Mouse (Mus musculus): ENCODE measurements at regions not wholly inside any gene's neighbourhood (a gene's known extent, or its start where the extent isn't known, plus 50 kb on each side); places are given as distances from the start of the nearest gene placed in this dataset.
A peak's percentile ranks its signal among the peaks of the same experiment; 100 is the strongest.
"Not testable (repeated sequence)": the region's sequence is repeated elsewhere in the genome, so short reads cannot be mapped to it uniquely, and the experiment has no call there.

DNA sequence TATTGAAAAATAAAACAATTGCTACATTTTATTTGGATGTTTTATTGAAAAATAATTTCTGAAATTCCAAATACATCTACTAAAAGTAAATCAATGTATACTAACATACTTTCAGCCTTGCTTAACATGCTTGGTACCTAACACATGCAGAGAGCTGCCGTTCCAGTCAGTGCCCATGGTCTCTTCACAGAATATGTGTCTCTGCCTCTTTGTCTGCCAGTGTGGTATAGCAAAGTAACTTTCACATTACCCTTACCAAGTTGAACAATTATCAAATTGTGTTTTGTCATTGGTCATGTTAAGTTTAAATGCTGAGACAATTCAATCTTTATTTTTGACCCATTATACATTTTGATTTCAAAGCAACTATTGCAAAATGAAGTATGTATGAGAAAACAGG is 1159.2 kb upstream of the Foxg1 start:
- DNase-seq (ENCODE audit: low spot score) = no peak

- DNase-seq (ENCODE audit: low spot score) = peak; percentile 5
Measured at GRCm38 (mm10) chr12:48221976-48222800, 1160.3 kb upstream of the Foxg1 start.

DNA sequence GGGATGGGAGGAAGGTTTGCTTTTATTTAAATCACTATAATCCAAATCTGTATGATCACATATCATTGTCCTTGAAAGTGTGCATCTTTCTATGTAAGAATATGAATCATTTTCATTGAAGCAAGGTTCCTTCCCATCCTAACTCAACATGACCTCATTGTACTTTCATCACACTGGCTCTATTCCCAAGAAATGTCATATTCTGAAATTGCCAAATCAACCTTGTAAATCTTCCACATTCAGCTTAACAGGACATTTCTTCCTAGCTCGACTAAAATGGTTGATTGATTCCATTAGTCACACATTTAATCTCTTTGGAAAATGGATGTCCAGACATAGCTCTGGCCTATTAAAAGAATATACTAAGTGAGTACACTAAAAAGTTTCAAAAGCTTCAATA is 1200.6 kb upstream of the Foxg1 start:
- DNase-seq (ENCODE audit: low spot score) = no peak

DNA sequence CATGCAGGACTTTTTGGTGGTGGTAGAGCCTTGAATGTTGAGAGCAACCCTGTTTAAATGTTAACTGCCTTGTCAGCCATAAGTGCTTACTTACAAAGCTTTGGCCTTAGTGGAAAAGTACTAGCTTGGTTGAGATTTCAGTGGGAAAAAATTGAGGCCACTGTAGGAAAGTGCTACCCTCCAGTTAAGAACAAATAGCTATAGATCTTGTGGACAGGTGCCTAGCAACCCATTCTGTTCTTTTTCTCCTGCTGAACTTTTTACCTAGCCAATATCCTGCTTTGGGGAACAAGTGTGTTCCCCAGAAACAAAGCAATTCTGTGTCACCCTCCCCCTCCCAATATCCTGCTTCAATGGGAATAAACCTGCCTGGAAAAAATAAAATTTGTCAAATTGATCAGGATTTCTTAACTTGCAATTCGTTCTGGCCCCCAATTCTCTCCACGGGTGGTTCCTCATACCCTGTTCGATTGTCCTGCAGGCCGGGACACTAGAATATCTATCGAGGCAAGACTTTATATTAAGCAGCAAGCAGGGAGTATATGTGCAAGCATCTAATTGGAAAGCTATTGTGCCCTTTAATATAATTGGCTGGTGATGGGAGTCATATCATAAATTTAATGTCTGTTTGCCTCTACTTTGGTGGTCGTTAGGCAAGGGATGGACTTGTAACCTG is 1208.4 kb upstream of the Foxg1 start:
- DNase-seq (ENCODE audit: low spot score) = no peak

GRCm38 (mm10) chr12:48146117-48146516 is 1236.3 kb upstream of the Foxg1 start:
- DNase-seq (ENCODE audit: low spot score) = peak; percentile 3

GRCm38 (mm10) chr12:48122996-48123395 is 1259.5 kb upstream of the Foxg1 start:
- no peak for DNase-seq (ENCODE audit: low spot score)

- no peak for DNase-seq (ENCODE audit: low spot score)
Measured at GRCm38 (mm10) chr12:48099727-48100126, 1281.0 kb upstream of the Nova1 start.

DNA sequence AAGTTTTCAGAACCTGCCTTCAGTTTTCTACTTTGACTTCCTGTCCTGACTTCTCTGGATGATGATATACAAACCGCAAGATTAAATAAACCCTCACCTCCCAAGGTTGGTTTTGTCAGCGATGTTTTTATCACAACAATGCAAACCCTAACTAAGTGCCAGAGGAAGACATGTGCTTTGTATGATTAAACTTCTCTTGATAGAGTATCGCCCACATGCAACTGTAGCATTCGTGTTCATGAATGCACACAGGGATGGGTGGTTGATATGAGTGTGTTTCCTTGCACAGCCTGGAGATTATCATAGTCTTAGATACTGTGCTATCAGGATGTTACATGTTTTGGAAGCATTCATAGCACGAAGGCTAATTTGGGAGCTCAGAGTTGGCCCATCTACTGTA is 1268.3 kb upstream of the Nova1 start:
- no peak for DNase-seq (ENCODE audit: low spot score)

- no peak for DNase-seq (ENCODE audit: low spot score)
Measured at GRCm38 (mm10) chr12:48083377-48083776, 1264.6 kb upstream of the Nova1 start.

DNA sequence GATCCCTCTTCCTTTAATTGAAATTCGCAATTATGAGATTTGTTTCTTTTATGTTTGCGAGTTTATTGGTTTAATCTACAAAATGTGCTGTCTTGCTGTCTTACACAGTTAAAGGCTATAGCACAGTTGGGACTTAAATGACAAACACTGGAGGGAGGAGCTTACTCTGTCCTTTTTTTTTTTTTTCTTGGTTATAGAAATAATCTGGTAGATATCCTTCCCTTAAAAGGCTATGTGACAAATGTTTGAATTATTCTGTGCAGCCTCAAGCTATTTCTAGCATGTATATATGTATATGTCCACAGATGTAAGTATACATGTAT is 1243.9 kb upstream of the Nova1 start:
- DNase-seq (ENCODE audit: low spot score) = no peak

- DNase-seq (ENCODE audit: low spot score) = no peak
Measured at GRCm38 (mm10) chr12:48061898-48062619, 1243.3 kb upstream of the Nova1 start.

DNA sequence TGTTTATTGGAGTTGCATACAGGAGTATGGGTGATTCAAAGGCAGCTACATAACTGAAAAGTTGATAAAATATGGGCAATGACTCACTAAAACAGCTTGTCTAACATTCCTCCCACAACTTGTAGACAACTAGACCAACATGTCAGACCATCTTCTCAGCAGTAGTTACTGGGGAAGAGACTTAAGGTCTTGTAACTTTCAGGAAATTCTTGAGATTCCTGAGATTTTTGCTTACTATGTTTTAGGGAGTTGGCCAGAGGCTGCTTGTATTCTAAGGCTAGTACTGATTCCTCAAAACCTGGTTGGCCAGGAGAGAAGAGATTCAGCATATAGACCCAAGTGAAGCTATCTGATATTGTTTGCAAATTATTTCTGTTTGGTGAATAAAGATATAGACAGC is 1201.7 kb upstream of the Nova1 start:
- no peak for DNase-seq (ENCODE audit: low spot score)

GRCm38 (mm10) chr12:47975868-47976267 is 1157.1 kb upstream of the Nova1 start:
- DNase-seq (ENCODE audit: low spot score) = peak; percentile 6

DNA sequence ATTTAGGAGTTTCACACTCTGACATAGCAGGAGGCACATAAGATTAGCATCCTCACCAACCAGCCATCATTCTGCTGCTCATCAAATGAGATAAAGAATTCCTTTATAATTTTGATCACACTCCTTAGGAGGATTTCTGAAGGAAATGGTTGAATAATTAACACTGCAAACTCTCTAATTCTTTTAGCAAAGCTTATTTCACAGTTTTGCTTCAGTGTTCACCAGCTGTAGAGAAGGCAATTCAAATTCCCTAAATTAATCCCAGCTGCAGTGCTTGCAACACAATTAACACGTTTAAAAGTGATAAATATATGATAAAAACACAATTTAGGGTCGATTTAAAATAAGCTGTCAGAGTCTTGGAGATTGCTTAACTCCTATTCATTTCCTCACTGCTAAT is 1150.9 kb upstream of the Nova1 start:
- DNase-seq (ENCODE audit: low spot score) = no peak

GRCm38 (mm10) chr12:47954330-47954729 is 1135.6 kb upstream of the Nova1 start:
- no peak for DNase-seq (ENCODE audit: low spot score)

DNA sequence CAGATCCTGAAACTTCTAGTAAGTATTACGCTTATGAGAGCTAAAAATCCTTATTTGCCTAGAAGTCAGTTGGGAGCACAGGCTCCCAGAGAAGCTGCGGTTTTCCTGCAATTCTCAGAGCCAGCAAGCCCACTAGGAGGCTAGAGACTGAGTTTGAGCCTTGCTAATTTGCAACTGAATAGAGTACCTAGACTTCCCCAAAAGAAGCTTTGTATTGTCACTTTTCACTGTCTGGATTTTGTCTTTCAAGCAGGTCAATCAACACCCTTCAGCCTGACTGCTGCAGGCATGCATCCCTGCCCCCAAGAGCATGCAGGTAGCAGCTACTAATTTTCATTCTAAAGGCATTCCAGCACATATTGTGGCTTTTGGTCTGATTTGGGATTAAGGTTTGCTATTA is 1120.8 kb upstream of the Nova1 start:
- not testable (repeated sequence) for DNase-seq (ENCODE audit: low spot score)

GRCm38 (mm10) chr12:47927007-47927406 is 1108.3 kb upstream of the Nova1 start:
- DNase-seq (ENCODE audit: low spot score) = no peak

All from layer of hippocampus, adult 9-10 months (tissue).